Mouse (Mus musculus) cerebellum, adult 9-10 months (tissue): ENCODE results near the gene Tubd1.
"Not testable (repeated sequence)": the region's sequence is repeated elsewhere in the genome, so short reads cannot be mapped to it uniquely, and the experiment has no call there.

Experiments
- DNase-seq: peaks from one replicate; pipeline ENCODE4 v3.0.0; 2022

Tubd1 gene

DNA sequence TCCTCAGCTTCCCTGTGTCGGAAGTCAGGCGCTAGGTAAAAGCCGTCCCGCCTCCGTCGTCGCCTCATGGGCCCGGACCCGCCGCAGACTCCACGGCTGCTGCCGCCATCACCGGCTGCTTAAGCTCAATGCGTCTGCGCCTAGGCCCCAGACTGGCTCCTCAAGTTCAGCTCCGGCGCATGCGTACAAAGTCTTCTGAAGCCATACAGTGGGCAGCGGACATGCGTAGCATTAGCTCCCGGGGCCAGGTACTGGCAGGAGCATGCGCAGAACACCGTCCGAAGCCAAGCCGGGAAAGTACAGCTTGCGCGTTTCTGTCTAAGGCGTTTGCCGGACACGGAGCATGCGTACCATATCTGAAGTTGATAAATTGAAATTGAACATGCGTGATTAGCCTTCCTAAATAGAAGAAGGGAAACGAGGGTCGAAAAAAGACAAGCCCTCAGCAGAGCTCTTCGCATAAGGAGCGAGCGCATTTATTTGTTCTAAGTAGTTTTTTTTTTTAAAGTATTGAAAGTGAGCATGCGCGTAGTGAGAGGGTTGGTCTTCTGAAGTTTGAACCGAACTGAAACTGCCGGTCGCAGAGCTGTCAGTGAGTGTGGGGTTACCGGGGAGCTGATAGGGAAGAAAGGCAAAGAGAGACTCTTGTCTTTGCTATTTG is at the start of gene Tubd1, which contains the start of gene Rps6kb1:
Gene Tubd1, plus strand, starts transcription at position 353 of the 661 bp plus-strand sequence.
Gene Rps6kb1, minus strand, starts transcription at position 167 of the 661 bp plus-strand sequence.
- peak; percentile 99 for DNase-seq

- no peak for DNase-seq
Measured at GRCm38 (mm10) chr11:86497356-86497755, 47.4 kb upstream of the Tubd1 start.

GRCm38 (mm10) chr11:86497908-86498307 is 46.9 kb upstream of the Tubd1 start:
- DNase-seq = no peak

- no peak for DNase-seq
Measured at GRCm38 (mm10) chr11:86500795-86501194, 44.0 kb upstream of the Tubd1 start.

DNA sequence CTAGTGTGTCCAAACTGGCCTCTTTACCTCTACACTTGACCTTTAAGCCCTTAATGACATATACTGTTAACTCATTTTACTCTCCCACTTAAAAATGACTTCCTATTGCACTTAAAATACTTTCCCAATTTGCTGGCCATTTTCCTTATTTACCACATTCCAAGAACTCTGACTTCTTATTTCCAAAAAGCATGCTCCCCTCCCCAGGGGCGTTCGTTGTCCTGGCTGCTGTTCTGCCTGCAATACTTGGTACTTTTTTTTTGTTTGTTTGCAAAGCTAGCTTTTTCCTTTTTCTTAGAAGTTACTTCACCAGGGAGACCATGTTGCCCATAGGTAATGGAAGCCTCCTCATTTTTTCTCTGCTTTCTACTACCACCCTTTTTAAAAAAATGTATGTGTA is 41.7 kb upstream of the Tubd1 start:
- no peak for DNase-seq

DNA sequence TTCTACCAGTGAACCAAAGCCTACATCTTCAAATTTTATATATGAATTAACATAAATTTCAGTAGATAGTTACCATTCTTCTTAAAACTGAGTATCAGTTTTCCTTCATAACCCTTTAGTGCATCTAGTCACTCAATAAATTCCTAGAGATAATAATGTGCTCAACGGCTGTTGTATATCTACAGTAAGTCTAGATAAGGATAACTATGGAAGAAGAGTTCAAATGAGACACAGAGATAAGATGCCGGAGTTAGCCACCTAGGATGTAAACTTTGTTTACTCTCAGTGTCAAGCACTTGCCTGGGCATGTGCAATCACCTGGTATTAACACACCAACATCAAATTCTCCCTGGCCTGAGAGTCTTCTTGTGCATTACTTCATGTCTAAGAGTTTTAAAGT is 37.5 kb upstream of the Tubd1 start:
- DNase-seq = no peak

GRCm38 (mm10) chr11:86507991-86508390 is 36.8 kb upstream of the Tubd1 start:
- DNase-seq = no peak

DNA sequence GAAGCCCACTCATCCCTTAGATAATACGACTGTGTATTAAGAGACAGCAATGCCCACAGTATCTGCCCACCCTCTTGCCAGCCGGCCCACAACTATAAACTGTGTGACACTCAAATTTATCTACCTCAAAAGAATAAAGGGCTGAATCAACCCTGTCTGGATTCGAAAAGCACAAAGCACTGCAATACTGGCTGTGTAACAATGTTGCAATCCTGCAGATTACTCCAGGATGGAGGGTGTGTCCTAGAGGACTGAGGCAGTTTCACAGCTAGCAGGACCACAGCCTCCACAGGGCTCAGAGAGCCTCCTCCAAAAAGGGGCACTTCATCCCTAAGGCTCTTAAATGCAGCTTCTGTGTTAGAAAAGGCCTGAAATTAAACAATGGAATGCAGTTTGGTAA is 28.2 kb upstream of the Tubd1 start:
- no peak for DNase-seq

DNA sequence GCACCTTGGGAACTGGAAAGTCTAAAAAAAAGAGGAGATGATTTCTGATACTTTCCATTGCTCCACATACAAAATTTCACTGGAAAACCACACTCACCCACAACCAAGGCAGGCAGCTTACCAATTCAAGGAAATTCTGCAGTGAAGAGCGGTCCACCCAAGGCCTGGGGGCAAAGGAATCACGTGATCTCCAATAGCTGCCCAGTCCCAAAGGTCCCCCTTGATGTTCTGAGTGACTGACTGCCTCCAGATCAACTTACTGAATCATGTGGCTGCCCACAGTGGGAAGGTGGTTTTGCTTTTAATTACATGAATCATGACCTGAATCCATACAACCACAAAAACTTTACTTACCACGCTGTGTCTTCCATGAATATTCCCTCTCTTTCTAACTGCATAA is 27.6 kb upstream of the Tubd1 start:
- no peak for DNase-seq

DNA sequence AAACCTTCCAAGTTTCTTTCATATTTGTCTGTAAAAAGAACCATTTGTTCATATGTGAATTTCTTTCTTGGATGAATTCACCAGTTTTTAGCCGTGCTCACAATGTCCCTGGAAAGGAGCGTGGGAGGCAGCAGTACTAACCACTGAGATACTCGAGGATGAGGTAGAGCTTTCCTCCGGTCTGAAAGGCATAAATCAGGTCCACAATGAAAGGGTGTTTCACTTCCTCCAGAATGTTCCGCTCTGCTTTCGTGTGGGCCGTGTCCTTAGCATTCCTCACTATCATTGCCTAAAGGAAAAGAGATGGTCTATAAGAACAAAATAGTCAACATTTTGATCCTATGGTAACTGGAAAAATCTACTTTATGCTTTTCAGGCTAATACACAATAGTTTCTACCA is 25.0 kb upstream of the Tubd1 start:
- DNase-seq = no peak

DNA sequence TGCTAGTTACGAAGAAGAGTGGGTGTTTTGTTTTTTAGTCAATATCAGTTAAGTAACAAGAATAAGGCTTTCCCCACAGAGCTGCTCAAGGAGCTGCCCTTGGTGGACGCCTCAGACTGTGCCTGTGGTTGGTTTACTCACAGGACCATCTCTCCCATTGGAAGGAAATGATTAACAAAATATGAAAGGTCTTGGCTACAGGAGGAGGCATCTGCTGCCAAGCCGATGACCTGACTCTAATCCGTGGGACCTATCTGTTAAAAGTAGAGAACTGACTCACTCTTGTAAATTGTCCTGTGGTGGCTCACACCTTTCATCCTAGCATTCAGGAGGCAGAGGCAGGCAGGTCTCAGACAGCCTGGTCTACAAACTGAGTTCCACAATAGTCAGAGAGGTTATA is 17.3 kb upstream of the Tubd1 start:
- no peak for DNase-seq

DNA sequence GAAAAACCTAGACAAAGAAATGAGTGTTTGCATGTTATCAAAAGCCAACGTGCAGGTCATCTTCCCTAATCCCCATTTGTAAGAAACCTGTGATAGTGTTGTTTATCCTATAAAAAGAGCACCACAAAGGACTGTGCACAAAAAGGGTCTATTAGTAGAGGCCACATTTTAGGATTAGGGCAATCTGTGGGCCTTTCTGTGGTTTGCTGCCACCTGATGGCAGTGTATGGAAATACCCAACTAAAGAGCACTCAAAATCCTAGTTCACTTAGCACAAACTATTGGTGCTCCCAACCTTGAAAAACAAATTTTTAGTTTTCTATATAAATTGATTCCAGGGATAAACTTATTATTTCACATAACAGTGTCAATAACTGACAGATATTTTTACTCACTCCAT is 12.0 kb upstream of the Tubd1 start:
- DNase-seq = peak; percentile 28

GRCm38 (mm10) chr11:86533302-86533701 is 11.5 kb upstream of the Tubd1 start:
- DNase-seq = not testable (repeated sequence)

- no peak for DNase-seq
Measured at GRCm38 (mm10) chr11:86534201-86534910, 10.4 kb upstream of the Tubd1 start.

GRCm38 (mm10) chr11:86538786-86539185 is 6.0 kb upstream of the Tubd1 start:
- no peak for DNase-seq

GRCm38 (mm10) chr11:86539716-86540475 is 4.9 kb upstream of the Tubd1 start:
- DNase-seq = no peak

GRCm38 (mm10) chr11:86540476-86540845 is 4.3 kb upstream of the Tubd1 start:
- DNase-seq = no peak

GRCm38 (mm10) chr11:86542851-86543250 is 1.9 kb upstream of the Tubd1 start:
- peak; percentile 13 for DNase-seq

DNA sequence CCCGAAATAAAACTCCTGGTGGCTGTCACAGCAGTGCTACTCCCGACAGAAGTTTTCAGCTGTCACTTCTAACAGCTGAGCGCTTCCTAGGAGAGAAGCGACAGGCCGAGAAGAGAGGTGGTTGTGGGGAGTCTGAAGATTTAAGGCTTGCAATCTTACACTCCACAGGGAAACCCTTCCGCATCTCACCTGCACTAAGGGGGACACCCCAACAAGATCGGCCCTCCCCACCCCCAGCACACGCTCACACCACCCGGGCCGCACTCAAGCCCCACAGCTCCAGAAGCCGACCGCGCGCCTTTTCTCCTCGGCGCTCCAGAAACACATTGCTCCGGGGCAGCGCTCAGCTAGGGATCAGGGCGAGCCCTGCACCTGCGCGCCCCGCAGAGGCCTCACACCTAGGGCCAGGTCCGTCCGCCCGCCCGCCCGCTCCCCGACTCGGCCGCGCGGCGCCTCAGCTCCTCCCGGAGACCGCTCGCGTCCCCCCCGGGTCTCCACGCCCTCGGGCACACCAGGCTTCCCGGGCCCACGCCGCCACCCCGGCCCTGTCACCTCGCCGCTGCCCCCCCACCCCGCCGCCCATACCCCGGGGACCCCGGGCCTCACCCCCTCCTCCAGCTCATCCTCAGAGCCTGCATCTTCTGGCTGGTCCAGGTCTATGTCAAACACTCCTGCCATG is 692 bp upstream of the Tubd1 start:
- peak; percentile 52 for DNase-seq

GRCm38 (mm10) chr11:86545556-86545955 is 765 bp downstream of the Tubd1 start:
- peak; percentile 13 for DNase-seq

GRCm38 (mm10) chr11:86547412-86547811 is 2.6 kb downstream of the Tubd1 start:
- no peak for DNase-seq

GRCm38 (mm10) chr11:86553525-86553924 is 8.7 kb downstream of the Tubd1 start:
- DNase-seq = no peak

DNA sequence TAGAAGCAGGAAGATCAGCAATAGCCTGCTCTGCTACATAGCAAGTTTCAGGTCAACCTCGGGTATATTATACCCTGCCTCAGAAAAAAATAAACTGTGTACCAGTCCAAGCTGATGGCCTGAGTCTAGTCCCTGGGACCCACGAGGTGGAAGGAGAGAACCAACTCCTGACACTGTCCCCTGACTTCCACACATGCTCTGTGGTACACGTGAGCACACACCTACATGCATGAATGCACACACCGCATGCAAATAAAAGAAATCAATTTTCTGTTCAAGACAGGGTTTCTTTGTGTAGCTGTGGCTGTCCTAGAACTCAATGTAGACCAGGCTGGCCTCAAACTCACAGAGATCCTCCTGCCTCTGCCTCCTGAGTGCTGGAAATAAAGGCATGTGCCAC is 13.5 kb downstream of the Tubd1 start:
- DNase-seq = no peak
